Mouse (Mus musculus) midbrain, embryonic 10.5 days (tissue): ENCODE data around the gene Fkbp5. TPM values are rescaled to one million over a fixed set of nuclear protein-coding genes. Genes with fewer than 3 reads are reported as not detected.

Experiments used
- DNase-seq: peaks from one replicate; pipeline ENCODE4 v3.0.0-alpha.2; 2017; ENCODE audit warnings: low spot score
- H3K27ac ChIP-seq: fragments of 300-500 bp; sonication (generic); replicated peaks from 2 replicates; pipeline ENCODE4 v1.5.1; 2016; ENCODE audit warnings: mild to moderate bottlenecking
- H3K27me3 ChIP-seq: fragments of 300-500 bp; sonication (generic); 2 replicates; pipeline ENCODE4 v1.6.1; 2016; ENCODE audit warnings: low read depth, mild to moderate bottlenecking; ENCODE audit not compliant: poor library complexity, severe bottlenecking
- H3K36me3 ChIP-seq: fragments of 300-500 bp; sonication (generic); 2 replicates; pipeline ENCODE4 v1.6.1; 2016; ENCODE audit warnings: mild to moderate bottlenecking, moderate library complexity
- H3K4me1 ChIP-seq: fragments of 300-500 bp; sonication (generic); 2 replicates; pipeline ENCODE4 v1.6.1; 2016
- H3K4me3 ChIP-seq: fragments of 300-500 bp; sonication (generic); 2 replicates; pipeline ENCODE4 v1.5.1; 2016; ENCODE audit warnings: mild to moderate bottlenecking, moderate library complexity
- H3K9me3 ChIP-seq: fragments of 300-500 bp; sonication (generic); replicated peaks from 2 replicates; pipeline ENCODE4 v1.6.1; 2016; ENCODE audit warnings: mild to moderate bottlenecking
- WGBS: fragments of 180-500 bp; shearing (Covaris S2); methylation state at CpG from one replicate; pipeline ENCODE4 v1.1.7; 2016; 5-methylcytosine and 5-hydroxymethylcytosine counted together
- polyA plus RNA-seq: library from polyadenylated mRNA; unstranded; fragments of >200 nt; fragmentation: Nextera tagmentation; extraction: Ambion mirVana; gene quantifications from 2 replicates; pipeline ENCODE4 v1.2.1, GENCODE M21; 2016

Fkbp5 gene
- polyA plus RNA-seq, 1 experiment from 2014 or later: 31.9 TPM

- Histone ChIP-seq H3K4me1 (peaks cover 12% of the 10 kb centered on the region), H3K36me3 (no peaks in the 10 kb centered on the region), H3K27ac (no peak overlapping the region), H3K9me3 (no peaks in the 10 kb centered on the region), H3K27me3 (peaks cover 19% of the 10 kb centered on the region), H3K4me3 (no peak overlapping the region)
- 87% methylated on average over 7 of the region's 7 CpGs for WGBS
- DNase-seq: no peak
These were observed 15.2 kb upstream of the Fkbp5 start for GRCm38 (mm10) chr17:28532557-28532956.

GRCm38 (mm10) chr17:28531946-28532345 lies 14.6 kb upstream of the Fkbp5 start:
- peak; percentile 51 for DNase-seq
- WGBS: 13% methylated on average over 18 of the region's 18 CpGs
- Histone ChIP-seq H3K36me3 (no peaks in the 10 kb centered on the region), H3K4me3 (peak overlapping the region; percentile 35), H3K4me1 (peaks cover 15% of the 10 kb centered on the region), H3K27me3 (peaks cover 24% of the 10 kb centered on the region), H3K27ac (no peak overlapping the region), H3K9me3 (no peaks in the 10 kb centered on the region)

- WGBS: 91% methylated on average over 6 of the region's 6 CpGs
- Histone ChIP-seq H3K4me1 (peaks cover 15% of the 10 kb centered on the region), H3K27me3 (peaks cover 27% of the 10 kb centered on the region), H3K36me3 (no peaks in the 10 kb centered on the region), H3K4me3 (0 out of 2 replicates have a peak within 1 kb of the TSS, but pooled peaks have one; percentile 35), H3K9me3 (no peaks in the 10 kb centered on the region), H3K27ac (no peak within 1 kb of the TSS)
- DNase-seq: no peak
These were observed 13.2 kb upstream of the Fkbp5 start, which contains the start of gene Armc12 for GRCm38 (mm10) chr17:28530506-28530905. Gene Armc12, plus strand, starts transcription at chr17:28530806.

- H3K9me3 ChIP-seq: no peaks in the 10 kb centered on the region
- DNase-seq: no peak
- 67% methylated on average over 4 of the region's 4 CpGs for WGBS
- no peak overlapping the region for H3K27ac ChIP-seq
- H3K4me3 ChIP-seq: no peak overlapping the region
- peaks cover 16% of the 10 kb centered on the region for H3K4me1 ChIP-seq
- no peaks in the 10 kb centered on the region for H3K36me3 ChIP-seq
- peaks cover 40% of the 10 kb centered on the region for H3K27me3 ChIP-seq
These were observed 11.8 kb upstream of the Fkbp5 start for GRCm38 (mm10) chr17:28529116-28529515.

GRCm38 (mm10) chr17:28528043-28528351 lies 10.7 kb upstream of the Fkbp5 start:
- H3K4me1 ChIP-seq: peaks cover 27% of the 10 kb centered on the region
- H3K36me3 ChIP-seq: no peaks in the 10 kb centered on the region
- DNase-seq: peak; percentile 82
- no peaks in the 10 kb centered on the region for H3K9me3 ChIP-seq
- no peak overlapping the region for H3K4me3 ChIP-seq
- 11% methylated on average over 6 of the region's 6 CpGs for WGBS
- H3K27ac ChIP-seq: no peak overlapping the region
- peaks cover 51% of the 10 kb centered on the region for H3K27me3 ChIP-seq

GRCm38 (mm10) chr17:28527184-28528042 lies 10.1 kb upstream of the Fkbp5 start:
- Histone ChIP-seq H3K36me3 (no peaks in the 10 kb centered on the region), H3K27ac (no peak overlapping the region), H3K4me3 (no peak overlapping the region), H3K27me3 (peaks cover 57% of the 10 kb centered on the region), H3K9me3 (no peaks in the 10 kb centered on the region), H3K4me1 (peaks cover 33% of the 10 kb centered on the region)
- DNase-seq: no peak
- WGBS: 59% methylated on average over 12 of the region's 12 CpGs

- H3K27me3 ChIP-seq: peaks cover 69% of the 10 kb centered on the region
- WGBS: 76% methylated on average over 4 of the region's 4 CpGs
- no peak for DNase-seq
- H3K4me3 ChIP-seq: no peak overlapping the region
- no peaks in the 10 kb centered on the region for H3K36me3 ChIP-seq
- H3K27ac ChIP-seq: no peak overlapping the region
- H3K4me1 ChIP-seq: peaks cover 31% of the 10 kb centered on the region
- no peaks in the 10 kb centered on the region for H3K9me3 ChIP-seq
These were observed 7.6 kb upstream of the Fkbp5 start for GRCm38 (mm10) chr17:28524831-28525430.

GRCm38 (mm10) chr17:28524009-28524695 lies 6.8 kb upstream of the Fkbp5 start:
- Histone ChIP-seq H3K27ac (no peak overlapping the region), H3K9me3 (peaks cover 3% of the 10 kb centered on the region; the same call in 1 of the 2 replicates), H3K36me3 (no peaks in the 10 kb centered on the region), H3K4me1 (peaks cover 31% of the 10 kb centered on the region), H3K27me3 (peaks cover 75% of the 10 kb centered on the region), H3K4me3 (peak overlapping the region; percentile 85)
- WGBS: 84% methylated on average over 23 of the region's 23 CpGs
- no peak for DNase-seq

- Histone ChIP-seq H3K9me3 (peaks cover 8% of the 10 kb centered on the region; the same call in 1 of the 2 replicates), H3K27ac (peak overlapping the region; percentile 89), H3K4me1 (peaks cover 37% of the 10 kb centered on the region), H3K36me3 (no peaks in the 10 kb centered on the region), H3K27me3 (peaks cover 79% of the 10 kb centered on the region), H3K4me3 (peak overlapping the region; percentile 85)
- DNase-seq: no peak
- WGBS: 5% methylated on average over 28 of the region's 28 CpGs
These were observed 6.2 kb upstream of the Fkbp5 start for GRCm38 (mm10) chr17:28523355-28524008.

- Histone ChIP-seq H3K36me3 (no peaks in the 10 kb centered on the region), H3K4me1 (peaks cover 43% of the 10 kb centered on the region), H3K4me3 (peak overlapping the region; percentile 85), H3K9me3 (peaks cover 8% of the 10 kb centered on the region; the same call in 1 of the 2 replicates), H3K27ac (peak overlapping the region; percentile 89), H3K27me3 (peaks cover 83% of the 10 kb centered on the region)
- peak; percentile 86 for DNase-seq
- under 1% methylated on average over 63 of the region's 66 CpGs for WGBS
These were observed 5.5 kb upstream of the Fkbp5 start for GRCm38 (mm10) chr17:28522623-28523354.

- H3K27me3 ChIP-seq: peaks cover 86% of the 10 kb centered on the region
- H3K4me1 ChIP-seq: peaks cover 46% of the 10 kb centered on the region
- 42% methylated on average over 6 of the region's 6 CpGs for WGBS
- no peak for DNase-seq
- no peak overlapping the region for H3K27ac ChIP-seq
- peaks cover 8% of the 10 kb centered on the region; the same call in 1 of the 2 replicates for H3K9me3 ChIP-seq
- H3K4me3 ChIP-seq: peak overlapping the region; percentile 85
- H3K36me3 ChIP-seq: no peaks in the 10 kb centered on the region
These were observed 4.6 kb upstream of the Fkbp5 start for GRCm38 (mm10) chr17:28521920-28522319.
